Mouse (Mus musculus) lung, postnatal 0 days (tissue): ENCODE data around the gene Tchhl1. TPM values are rescaled to one million over a fixed set of nuclear protein-coding genes. Genes with fewer than 3 reads are reported as not detected.

Experiments used
- ATAC-seq: fragments of 200-750 bp; cut with Nextera tagmentation; 2 replicates; pipeline ENCODE4 v1.8.0; 2017; ENCODE audit warnings: moderate library complexity
- DNase-seq: peaks from one replicate; pipeline ENCODE4 v3.0.0-alpha.2; 2016; ENCODE audit warnings: low spot score
- H3K27ac ChIP-seq: fragments of 300-500 bp; sonication (generic); 2 replicates; pipeline ENCODE4 v1.5.1; 2014; ENCODE audit warnings: antibody characterized with exemption, mild to moderate bottlenecking, low read length, mixed read lengths
- H3K27me3 ChIP-seq: fragments of 300-500 bp; sonication (generic); replicated peaks from 2 replicates; pipeline ENCODE4 v1.6.1; 2014; ENCODE audit warnings: low read length, mixed read lengths; ENCODE audit not compliant: insufficient read depth
- H3K36me3 ChIP-seq: fragments of 300-500 bp; sonication (generic); 2 replicates; pipeline ENCODE4 v1.6.1; 2014; ENCODE audit warnings: low read length, mixed read lengths; ENCODE audit not compliant: insufficient read depth
- H3K4me1 ChIP-seq: fragments of 300-500 bp; sonication (generic); 2 replicates; pipeline ENCODE4 v1.6.1; 2014; ENCODE audit warnings: antibody characterized with exemption, low read depth, low read length, mixed read lengths; ENCODE audit not compliant: insufficient read depth
- H3K4me2 ChIP-seq: fragments of 300-500 bp; sonication (generic); replicated peaks from 2 replicates; pipeline ENCODE4 v1.6.1; 2014; ENCODE audit warnings: low read depth, mild to moderate bottlenecking, low read length, moderate library complexity, mixed read lengths
- H3K4me3 ChIP-seq: fragments of 300-500 bp; sonication (generic); 2 replicates; pipeline ENCODE4 v1.5.1; 2014; ENCODE audit warnings: low read depth, low read length
- H3K9ac ChIP-seq: fragments of 300-500 bp; sonication (generic); replicated peaks from 2 replicates; pipeline ENCODE4 v1.6.1; 2014; ENCODE audit warnings: low read depth, mild to moderate bottlenecking
- H3K9me3 ChIP-seq: fragments of 300-500 bp; sonication (generic); 2 replicates; pipeline ENCODE4 v1.6.1; 2016; ENCODE audit warnings: low read length, mixed read lengths
- CTCF ChIP-seq: IDR thresholded peaks from 2 replicates; pipeline ENCODE4 v1.5.1; 2016; ENCODE audit warnings: antibody characterized with exemption, mild to moderate bottlenecking
- EP300 ChIP-seq: IDR thresholded peaks from 2 replicates; pipeline ENCODE4 v1.6.1; 2016; ENCODE audit warnings: antibody characterized with exemption, mild to moderate bottlenecking, control low read depth
- WGBS: fragments of 180-500 bp; shearing (Covaris S2); extraction: QIAGEN DNeasy Blood & Tissue Kit; methylation state at CpG from one replicate; pipeline ENCODE4 v1.1.7; 2014; 5-methylcytosine and 5-hydroxymethylcytosine counted together
- polyA plus RNA-seq: library from polyadenylated mRNA; unstranded; fragments of >200 nt; fragmentation: Nextera tagmentation; extraction: Ambion mirVana; gene quantifications from 2 replicates; pipeline ENCODE4 v1.2.1, GENCODE M21; 2015

Gene Tchhl1
- not detected in 2 replicates for polyA plus RNA-seq

DNA sequence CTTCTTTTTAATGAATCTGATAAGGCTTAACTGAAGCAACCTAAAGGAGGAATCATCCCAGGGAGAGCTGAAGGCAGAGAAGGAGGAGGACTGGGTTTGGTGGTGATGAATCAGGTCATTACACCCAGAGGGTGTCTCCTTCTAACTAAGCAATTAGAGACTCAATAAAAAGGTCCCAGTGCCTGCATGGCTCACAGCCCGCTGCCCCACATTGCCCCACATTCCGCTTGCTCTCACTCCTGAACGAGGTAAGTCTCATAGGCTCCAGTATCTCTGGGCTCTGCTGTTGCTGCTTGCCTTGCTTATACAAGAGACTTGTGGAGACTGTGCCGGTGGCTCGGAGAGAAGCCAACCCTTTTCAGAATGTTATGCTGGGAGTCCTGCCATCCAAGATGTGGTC lies at the start of gene Tchhl1:
Gene Tchhl1 (plus strand): TSS at position 194 of the 400 bp plus-strand sequence.
- no peak for ATAC-seq
- no peaks in the 10 kb centered on the region for H3K36me3 ChIP-seq
- H3K9me3 ChIP-seq, result no peaks in the 10 kb centered on the region
- no peak within 1 kb of the TSS for H3K4me3 ChIP-seq
- no peak within 1 kb of the TSS for H3K9ac ChIP-seq
- H3K4me2 ChIP-seq, result no peak within 1 kb of the TSS
- H3K27ac ChIP-seq, result peak within 1 kb of the TSS; percentile 49
- H3K27me3 ChIP-seq, result no peaks in the 10 kb centered on the region
- TF ChIP-seq CTCF (no peak), EP300 (no peak)
- 66% methylated on average over 5 of the region's 5 CpGs for WGBS
- H3K4me1 ChIP-seq, result no peaks in the 10 kb centered on the region
- DNase-seq, result no peak

DNA sequence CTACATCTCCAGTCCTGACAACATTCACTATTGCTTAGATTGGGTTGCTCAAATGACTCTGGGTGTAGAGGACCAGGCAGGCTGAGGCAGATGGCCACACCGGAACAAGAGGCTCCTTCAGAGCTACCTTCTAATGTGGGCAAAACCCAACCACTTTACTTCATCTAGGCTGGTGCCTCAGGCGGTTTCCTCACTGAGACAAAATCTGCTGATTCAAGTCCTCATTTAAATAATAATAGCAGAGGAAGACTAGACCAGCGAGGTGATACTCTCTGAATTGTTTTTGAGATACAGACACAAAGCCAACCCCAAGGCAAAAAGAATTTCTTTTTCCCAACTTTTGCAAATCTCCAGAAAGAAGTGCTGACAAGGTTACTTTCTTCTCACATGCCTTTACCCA lies 36.9 kb upstream of the Tchhl1 start:
- Histone ChIP-seq H3K36me3 (no peaks in the 10 kb centered on the region), H3K4me3 (no peak overlapping the region), H3K9me3 (no peaks in the 10 kb centered on the region), H3K9ac (no peak overlapping the region), H3K4me2 (no peak overlapping the region), H3K4me1 (no peaks in the 10 kb centered on the region), H3K27ac (no peak overlapping the region), H3K27me3 (no peaks in the 10 kb centered on the region)
- ATAC-seq (no peak), DNase-seq (no peak)
- TF ChIP-seq CTCF, result no peak
- TF ChIP-seq EP300, result no peak
- WGBS, result 64% methylated on average over 3 of the region's 3 CpGs

DNA sequence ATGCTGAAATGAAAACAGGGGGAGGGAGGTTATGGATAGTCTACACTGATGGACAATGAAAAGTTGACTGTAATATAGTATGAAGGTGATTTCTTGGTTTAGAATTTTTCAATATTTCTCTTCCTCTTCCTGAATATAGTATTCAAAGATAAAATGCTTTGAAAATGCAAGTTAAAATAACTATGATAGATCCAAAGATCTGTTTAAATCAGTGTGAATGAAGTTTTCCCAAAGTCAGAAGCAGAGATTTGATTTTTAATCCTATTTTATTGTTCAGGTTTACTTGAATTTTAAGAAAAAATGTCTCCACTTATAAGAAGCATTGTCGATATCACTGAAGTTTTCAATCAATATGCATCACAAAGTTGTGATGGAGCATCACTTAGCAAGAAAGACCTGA lies 26.5 kb upstream of the Tchhl1 start, which contains the start of gene Tchh:
Gene Tchh (plus strand): TSS at position 301 of the 400 bp plus-strand sequence.
- no peak for TF ChIP-seq CTCF
- no peak for TF ChIP-seq EP300
- DNase-seq (no peak), ATAC-seq (no peak)
- no peak within 1 kb of the TSS for H3K9ac ChIP-seq
- H3K4me3 ChIP-seq, result peak within 1 kb of the TSS; percentile 56; the same call in 1 of the 2 replicates
- H3K4me2 ChIP-seq, result no peak within 1 kb of the TSS
- H3K27me3 ChIP-seq, result 0 out of 2 replicates have a peak, but pooled peaks cover 9% of the 10 kb centered on the region
- H3K4me1 ChIP-seq, result peaks cover 8% of the 10 kb centered on the region
- no peaks in the 10 kb centered on the region for H3K36me3 ChIP-seq
- H3K27ac ChIP-seq, result no peak within 1 kb of the TSS
- WGBS, result 93% methylated on average over 1 of the region's 1 CpGs
- H3K9me3 ChIP-seq, result no peaks in the 10 kb centered on the region

DNA sequence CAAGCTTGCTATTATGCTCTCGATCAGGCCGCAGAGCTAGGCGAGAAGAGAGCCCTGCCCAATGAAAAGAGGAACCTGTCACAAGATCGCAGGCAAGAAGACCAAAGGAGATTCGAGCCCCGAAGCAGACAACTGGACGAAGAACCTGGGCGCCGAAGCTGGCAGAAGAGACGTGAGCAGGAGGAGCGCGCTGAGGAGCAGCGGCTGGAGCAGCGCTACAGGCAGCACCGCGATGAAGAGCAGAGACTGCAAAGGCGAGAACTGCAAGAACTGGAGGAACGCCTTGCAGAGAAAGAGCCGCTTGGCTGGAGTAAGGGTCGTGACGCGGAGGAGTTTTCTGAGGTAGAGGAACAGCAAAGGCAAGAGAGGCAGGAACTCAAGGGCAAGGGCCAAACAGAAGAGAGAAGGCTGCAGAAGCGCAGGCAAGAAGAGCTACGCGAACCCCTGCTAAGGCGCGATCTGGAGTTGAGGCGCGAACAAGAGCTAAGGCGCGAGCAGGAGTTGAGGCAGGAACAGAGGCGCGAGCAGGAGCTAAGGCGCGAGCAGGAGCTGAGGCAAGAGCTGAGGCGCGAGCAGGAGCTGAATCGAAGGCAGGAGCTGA lies 25.0 kb upstream of the Tchhl1 start:
- no peaks in the 10 kb centered on the region for H3K9me3 ChIP-seq
- peak overlapping the region; percentile 77 for H3K27ac ChIP-seq
- H3K36me3 ChIP-seq, result no peaks in the 10 kb centered on the region
- DNase-seq (peak; percentile 60), ATAC-seq (no peak)
- peak overlapping the region; percentile 88 for H3K4me2 ChIP-seq
- peak overlapping the region; percentile 56 for H3K4me3 ChIP-seq
- peaks cover 8% of the 10 kb centered on the region for H3K4me1 ChIP-seq
- H3K9ac ChIP-seq, result no peak overlapping the region
- no peak for TF ChIP-seq EP300
- TF ChIP-seq CTCF, result no peak
- under 1% methylated on average over 38 of the region's 38 CpGs for WGBS
- 0 out of 2 replicates have a peak, but pooled peaks cover 9% of the 10 kb centered on the region for H3K27me3 ChIP-seq

DNA sequence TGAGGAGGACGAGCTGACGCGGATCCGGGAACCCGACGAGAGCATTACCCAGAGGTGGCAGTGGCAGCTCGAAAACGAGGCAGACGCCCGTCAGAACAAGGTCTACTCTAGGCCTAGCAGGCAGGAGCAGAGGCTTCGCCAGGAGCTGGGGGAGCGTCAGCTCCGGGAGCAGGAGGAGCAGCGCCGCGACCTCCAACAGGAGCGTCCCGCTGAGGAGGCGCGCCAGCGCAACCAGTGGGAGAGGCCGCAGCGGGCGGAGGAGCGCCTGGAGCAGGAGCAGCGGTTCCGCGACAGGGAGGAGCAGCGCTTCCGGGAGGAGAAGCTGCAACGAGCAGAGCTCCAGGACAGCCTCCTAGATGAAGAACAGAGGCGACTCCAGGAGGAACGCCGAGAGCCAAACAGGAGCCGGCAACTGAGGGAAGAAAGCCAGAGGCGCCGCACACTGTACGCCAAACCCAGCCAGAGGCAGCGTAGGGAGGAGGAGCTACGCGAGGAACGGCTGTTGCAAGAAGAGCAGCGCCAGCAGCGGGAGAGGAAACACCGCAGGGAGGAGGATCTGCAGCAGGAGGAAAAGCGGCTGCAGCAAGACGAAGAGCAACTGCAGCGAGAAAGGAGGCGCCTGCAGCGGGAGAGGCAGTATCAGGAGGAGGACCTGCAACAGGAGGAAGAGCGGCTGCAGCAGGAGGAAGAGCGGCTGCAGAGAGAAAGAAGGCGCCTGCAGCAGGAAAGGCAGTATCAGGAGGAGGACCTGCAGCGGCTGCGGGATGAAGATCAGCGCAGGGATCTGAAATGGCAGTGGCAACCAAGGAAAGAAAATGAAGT lies 24.0 kb upstream of the Tchhl1 start:
- ATAC-seq (peak; percentile 73), DNase-seq (peak; percentile 87)
- Histone ChIP-seq H3K9ac (peak overlapping the region; percentile 16; the same call in 1 of the 2 replicates), H3K4me1 (peaks cover 8% of the 10 kb centered on the region), H3K4me2 (peak overlapping the region; percentile 88), H3K27me3 (0 out of 2 replicates have a peak, but pooled peaks cover 9% of the 10 kb centered on the region), H3K9me3 (no peaks in the 10 kb centered on the region), H3K27ac (peak overlapping the region; percentile 77), H3K4me3 (peak overlapping the region; percentile 56), H3K36me3 (no peaks in the 10 kb centered on the region)
- TF ChIP-seq EP300 (no peak), CTCF (no peak)
- 1% methylated on average over 56 of the region's 56 CpGs for WGBS

DNA sequence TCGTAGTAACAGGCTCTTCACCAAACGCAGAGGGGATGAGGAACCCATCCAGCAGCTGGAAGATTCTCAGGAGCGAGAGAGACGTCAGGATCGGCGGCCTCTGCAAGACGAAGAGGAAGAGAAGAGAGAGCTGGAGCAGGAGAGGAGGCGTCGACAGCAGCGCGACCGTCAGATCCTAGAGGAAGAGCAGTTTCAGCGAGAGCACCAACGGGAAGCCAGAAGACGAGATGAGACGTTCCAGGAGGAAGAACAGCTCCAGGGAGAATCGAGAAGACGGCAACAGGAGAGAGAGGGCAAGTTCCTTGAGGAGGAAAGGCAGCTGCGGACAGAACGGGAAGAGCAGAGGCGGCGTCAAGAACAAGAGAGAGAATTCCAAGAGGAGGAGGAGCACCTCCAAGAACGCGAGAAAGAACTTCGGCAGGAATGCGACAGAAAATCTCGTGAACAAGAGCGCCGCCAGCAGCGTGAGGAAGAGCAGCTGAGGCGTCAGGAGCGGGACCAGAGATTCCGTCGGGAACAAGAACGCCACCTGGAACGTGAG lies 23.3 kb upstream of the Tchhl1 start:
- 1% methylated on average over 36 of the region's 36 CpGs for WGBS
- peak overlapping the region; percentile 56 for H3K4me3 ChIP-seq
- no peaks in the 10 kb centered on the region for H3K9me3 ChIP-seq
- no peak for TF ChIP-seq CTCF
- no peak for TF ChIP-seq EP300
- no peaks in the 10 kb centered on the region for H3K36me3 ChIP-seq
- peak overlapping the region; percentile 88 for H3K4me2 ChIP-seq
- peaks cover 8% of the 10 kb centered on the region for H3K4me1 ChIP-seq
- 0 out of 2 replicates have a peak, but pooled peaks cover 9% of the 10 kb centered on the region for H3K27me3 ChIP-seq
- H3K27ac ChIP-seq, result peak overlapping the region; percentile 77
- DNase-seq, result peak; percentile 73
- ATAC-seq, result peak; percentile 17; the same call in 1 of the 2 replicates
- 0 out of 2 replicates have a peak overlapping the region, but pooled peaks have one; percentile 16 for H3K9ac ChIP-seq
